Mouse (Mus musculus) E14TG2a.4 (cell line): Measurements from ENCODE around the gene Mt3.
A peak's percentile ranks its signal among the peaks of the same experiment; 100 is the strongest.

Experiments used
- H3K27me3 ChIP-seq: 2 replicates; pipeline ENCODE4 v1.6.1; 2014; ENCODE audit warnings: low read length, control low read depth; ENCODE audit not compliant: insufficient read depth
- H3K36me3 ChIP-seq: 2 replicates; pipeline ENCODE4 v1.6.1; 2014; ENCODE audit warnings: low read length, control low read depth; ENCODE audit not compliant: insufficient read depth
- H3K4me1 ChIP-seq: replicated peaks from 2 replicates; pipeline ENCODE4 v1.6.1; 2014; ENCODE audit warnings: low read depth, low read length, control low read depth
- H3K4me3 ChIP-seq: replicated peaks from 2 replicates; pipeline ENCODE4 v1.5.1; 2014; ENCODE audit warnings: mild to moderate bottlenecking, low read length
- H3K9me3 ChIP-seq: 2 replicates; pipeline ENCODE4 v1.6.1; 2014; ENCODE audit warnings: low read length, control low read depth
- CTCF ChIP-seq: conservative IDR thresholded peaks from 2 replicates; pipeline ENCODE4 v1.5.1; 2014; ENCODE audit warnings: low read length
- NANOG ChIP-seq: IDR thresholded peaks from 2 replicates; pipeline ENCODE4 v1.6.1; 2014; ENCODE audit warnings: borderline replicate concordance, low read length, mixed read lengths
- POU5F1 ChIP-seq: IDR thresholded peaks from 2 replicates; pipeline ENCODE4 v1.6.1; 2014; ENCODE audit warnings: low read length, borderline replicate concordance

The Mt3 gene

DNA sequence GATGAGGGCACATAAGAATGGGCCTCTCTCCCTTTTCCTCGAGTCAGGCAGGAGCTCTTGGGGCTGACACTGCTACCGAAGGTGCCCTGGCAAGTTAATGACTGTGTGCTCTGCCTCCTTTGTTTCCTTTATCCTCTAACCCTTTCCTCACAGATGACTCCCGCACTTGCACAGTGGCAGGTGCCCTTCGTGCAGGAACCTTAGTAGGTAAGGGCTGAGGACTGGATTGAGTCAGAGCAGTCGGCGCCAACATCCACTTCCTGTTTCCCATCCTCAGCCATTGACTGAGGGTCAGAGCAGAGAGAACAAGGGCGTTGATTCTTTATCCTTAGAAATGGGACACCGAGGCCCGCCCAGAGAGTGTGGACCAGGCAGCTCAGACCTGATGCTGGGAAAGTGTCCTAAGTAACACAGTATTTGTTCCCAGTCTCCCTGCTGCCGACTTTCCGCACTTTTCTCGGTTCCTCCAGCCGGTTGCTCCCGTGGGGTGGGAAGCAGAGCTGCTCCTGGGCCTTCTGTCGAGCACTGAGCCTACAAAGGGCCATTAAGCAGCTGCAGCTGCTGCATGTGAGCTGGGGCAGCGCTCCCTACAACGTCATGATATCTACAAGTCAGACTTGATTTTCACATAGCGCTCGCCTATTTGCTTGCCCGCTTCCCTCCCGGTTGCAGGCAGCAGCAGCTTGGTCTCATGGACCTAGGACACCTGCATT, 35.0 kb downstream of the Mt3 start:
- Histone ChIP-seq H3K4me1 (peaks cover 87% of the 10 kb centered on the region), H3K9me3 (no peaks in the 10 kb centered on the region), H3K27me3 (peaks cover 18% of the 10 kb centered on the region), H3K36me3 (no peaks in the 10 kb centered on the region), H3K4me3 (peak overlapping the region; percentile 63)
- no peak for TF ChIP-seq POU5F1
- TF ChIP-seq NANOG = no peak
- TF ChIP-seq CTCF = no peak

GRCm38 (mm10) chr8:94189275-94190031, 37.0 kb downstream of the Mt3 start:
- TF ChIP-seq POU5F1 (no peak), NANOG (no peak), CTCF (no peak)
- H3K4me1 ChIP-seq = peaks cover 71% of the 10 kb centered on the region
- peaks cover 8% of the 10 kb centered on the region for H3K27me3 ChIP-seq
- H3K36me3 ChIP-seq = no peaks in the 10 kb centered on the region
- H3K9me3 ChIP-seq = no peaks in the 10 kb centered on the region
- no peak overlapping the region for H3K4me3 ChIP-seq

GRCm38 (mm10) chr8:94191101-94191691, 38.8 kb downstream of the Mt3 start:
- peaks cover 58% of the 10 kb centered on the region for H3K4me1 ChIP-seq
- TF ChIP-seq NANOG (peak; percentile 8; the same call in 1 of the 2 replicates), POU5F1 (no peak)
- H3K27me3 ChIP-seq = 0 out of 2 replicates have a peak, but pooled peaks cover under 1% of the 10 kb centered on the region
- H3K4me3 ChIP-seq = peak overlapping the region; percentile 58
- no peaks in the 10 kb centered on the region for H3K9me3 ChIP-seq
- H3K36me3 ChIP-seq = no peaks in the 10 kb centered on the region

- TF ChIP-seq NANOG (no peak), POU5F1 (no peak), CTCF (no peak)
Measured at GRCm38 (mm10) chr8:94192926-94193325, 40.5 kb downstream of the Mt3 start.

GRCm38 (mm10) chr8:94194591-94195223, 42.3 kb downstream of the Mt3 start:
- Histone ChIP-seq H3K4me3 (no peak overlapping the region), H3K4me1 (peaks cover 30% of the 10 kb centered on the region), H3K36me3 (no peaks in the 10 kb centered on the region), H3K27me3 (no peaks in the 10 kb centered on the region), H3K9me3 (no peaks in the 10 kb centered on the region)
- TF ChIP-seq CTCF = no peak
- no peak for TF ChIP-seq NANOG
- no peak for TF ChIP-seq POU5F1

More at GRCm38 (mm10) chr8:94192926-94193325, 40.5 kb downstream of the Mt3 start:
- Histone ChIP-seq H3K4me1 (peaks cover 46% of the 10 kb centered on the region), H3K4me3 (no peak overlapping the region), H3K36me3 (no peaks in the 10 kb centered on the region), H3K9me3 (no peaks in the 10 kb centered on the region), H3K27me3 (no peaks in the 10 kb centered on the region)

GRCm38 (mm10) chr8:94199202-94199869, 46.9 kb downstream of the Mt3 start:
- H3K9me3 ChIP-seq = no peaks in the 10 kb centered on the region
- peaks cover 3% of the 10 kb centered on the region for H3K4me1 ChIP-seq
- no peak overlapping the region for H3K4me3 ChIP-seq
- H3K36me3 ChIP-seq = no peaks in the 10 kb centered on the region
- TF ChIP-seq NANOG (no peak), CTCF (peak; percentile 82)
- H3K27me3 ChIP-seq = 0 out of 2 replicates have a peak, but pooled peaks cover 2% of the 10 kb centered on the region
